Mouse (Mus musculus): ENCODE measurements around the gene Tcap.
"Not testable (repeated sequence)": the region's sequence is repeated elsewhere in the genome, so short reads cannot be mapped to it uniquely, and the experiment has no call there.

Tcap gene

DNA sequence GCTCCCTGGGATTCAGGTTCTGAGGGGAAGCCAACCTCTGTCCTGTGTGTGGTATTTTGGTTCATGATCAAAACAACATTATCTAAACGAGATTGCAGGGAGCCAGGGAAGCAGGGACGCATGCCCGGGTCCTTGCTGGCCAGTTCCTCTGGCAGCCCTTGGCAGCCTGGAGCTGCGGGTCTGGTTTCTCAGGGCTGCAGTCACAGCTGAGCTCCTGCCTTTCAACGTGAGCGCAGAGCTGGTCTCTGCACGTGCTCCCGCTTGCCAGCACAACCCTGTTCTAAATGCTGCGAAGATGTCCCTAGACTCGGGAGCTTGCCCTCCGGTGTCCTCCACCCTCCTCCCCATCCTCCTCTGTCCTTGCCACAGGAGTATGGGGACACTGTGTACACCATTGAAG, 5.8 kb upstream of the Tcap start:
- no peak for ATAC-seq (ENCODE audit: insufficient number of reproducible peaks, low FRiP score, low TSS enrichment)

DNA sequence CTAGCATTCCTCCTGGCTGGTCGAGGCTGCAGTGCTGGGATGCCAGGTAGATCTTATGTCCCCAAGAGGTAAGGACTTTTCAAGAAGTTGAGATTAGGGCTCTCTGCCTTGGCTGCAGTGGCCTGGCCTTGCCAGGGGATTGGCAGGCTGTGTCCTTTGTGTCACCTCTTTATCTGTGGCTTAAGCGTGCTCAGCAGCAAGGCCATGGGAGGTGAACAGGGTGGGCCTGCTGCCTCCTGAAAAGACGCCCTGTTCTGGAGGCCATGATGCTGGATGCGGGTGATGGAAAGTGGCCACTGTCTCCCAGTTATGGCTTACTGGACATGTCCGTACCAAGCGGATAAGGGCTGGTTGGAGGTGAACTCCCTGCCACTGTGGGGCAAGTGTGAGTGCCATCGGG, 4.2 kb upstream of the Tcap start:
- no peak for ATAC-seq (ENCODE audit: insufficient number of reproducible peaks, low FRiP score, low TSS enrichment)

- ATAC-seq (ENCODE audit: insufficient number of reproducible peaks, low FRiP score, low TSS enrichment), result no peak
Observed at GRCm38 (mm10) chr11:98380106-98380505, 3.5 kb upstream of the Tcap start.

DNA sequence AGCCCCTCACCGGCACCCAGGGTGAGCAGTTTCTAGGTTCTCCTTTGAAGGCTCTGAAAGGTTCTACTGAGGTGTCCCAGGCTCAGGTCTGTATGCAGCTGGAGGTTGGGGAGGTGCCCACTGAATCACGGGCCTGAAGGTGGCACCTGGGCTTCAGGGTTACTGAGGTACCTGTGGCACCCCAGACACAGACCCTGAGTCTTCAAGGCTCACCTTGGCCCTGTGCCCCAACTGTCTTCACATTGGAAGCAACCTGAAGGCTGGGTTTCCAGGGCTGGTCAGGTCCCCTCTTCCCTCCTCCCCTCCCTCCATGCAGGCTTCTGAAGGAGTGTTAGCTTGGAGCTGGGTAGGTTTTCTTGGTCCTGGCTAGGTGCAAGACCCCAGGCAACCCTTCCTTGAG, 2.0 kb upstream of the Tcap start:
- ATAC-seq (ENCODE audit: insufficient number of reproducible peaks, low FRiP score, low TSS enrichment), result no peak

DNA sequence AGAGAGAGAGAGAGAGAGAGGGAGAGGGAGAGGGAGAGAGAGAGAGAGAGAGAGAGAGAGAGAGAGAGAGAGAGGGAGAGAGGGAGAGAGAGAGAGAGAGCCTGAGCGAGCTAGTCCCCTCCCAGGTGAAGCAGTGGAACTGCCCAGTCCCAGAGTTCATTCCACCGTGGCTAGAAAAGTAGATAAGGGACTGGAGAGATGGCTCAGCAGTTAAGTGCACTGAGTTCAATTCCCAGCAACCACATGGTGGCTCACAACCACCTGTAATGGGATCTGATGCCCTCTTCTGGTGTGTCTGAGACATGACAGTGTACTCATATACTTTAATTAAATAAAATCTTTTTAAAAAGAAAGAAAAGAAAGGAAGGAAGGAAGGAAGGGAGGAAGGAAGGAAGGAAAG, 1.2 kb upstream of the Tcap start:
- not testable (repeated sequence) for ATAC-seq (ENCODE audit: insufficient number of reproducible peaks, low FRiP score, low TSS enrichment)

DNA sequence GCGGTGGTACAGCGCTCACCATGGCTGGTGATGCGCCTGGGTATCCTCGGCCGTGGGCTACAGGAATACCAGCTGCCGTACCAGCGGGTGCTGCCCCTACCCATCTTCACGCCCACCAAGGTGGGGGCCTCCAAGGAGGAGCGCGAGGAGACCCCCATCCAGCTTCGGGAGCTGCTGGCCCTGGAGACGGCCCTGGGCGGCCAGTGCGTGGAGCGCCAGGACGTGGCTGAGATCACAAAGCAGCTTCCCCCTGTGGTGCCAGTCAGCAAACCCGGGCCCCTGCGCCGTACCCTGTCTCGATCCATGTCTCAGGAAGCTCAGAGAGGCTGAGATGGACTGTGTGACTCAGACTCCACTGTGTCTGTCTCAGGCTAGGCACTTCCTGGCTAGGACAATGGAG, 605 bp downstream of the Tcap start:
- no peak for ATAC-seq (ENCODE audit: insufficient number of reproducible peaks, low FRiP score, low TSS enrichment)

DNA sequence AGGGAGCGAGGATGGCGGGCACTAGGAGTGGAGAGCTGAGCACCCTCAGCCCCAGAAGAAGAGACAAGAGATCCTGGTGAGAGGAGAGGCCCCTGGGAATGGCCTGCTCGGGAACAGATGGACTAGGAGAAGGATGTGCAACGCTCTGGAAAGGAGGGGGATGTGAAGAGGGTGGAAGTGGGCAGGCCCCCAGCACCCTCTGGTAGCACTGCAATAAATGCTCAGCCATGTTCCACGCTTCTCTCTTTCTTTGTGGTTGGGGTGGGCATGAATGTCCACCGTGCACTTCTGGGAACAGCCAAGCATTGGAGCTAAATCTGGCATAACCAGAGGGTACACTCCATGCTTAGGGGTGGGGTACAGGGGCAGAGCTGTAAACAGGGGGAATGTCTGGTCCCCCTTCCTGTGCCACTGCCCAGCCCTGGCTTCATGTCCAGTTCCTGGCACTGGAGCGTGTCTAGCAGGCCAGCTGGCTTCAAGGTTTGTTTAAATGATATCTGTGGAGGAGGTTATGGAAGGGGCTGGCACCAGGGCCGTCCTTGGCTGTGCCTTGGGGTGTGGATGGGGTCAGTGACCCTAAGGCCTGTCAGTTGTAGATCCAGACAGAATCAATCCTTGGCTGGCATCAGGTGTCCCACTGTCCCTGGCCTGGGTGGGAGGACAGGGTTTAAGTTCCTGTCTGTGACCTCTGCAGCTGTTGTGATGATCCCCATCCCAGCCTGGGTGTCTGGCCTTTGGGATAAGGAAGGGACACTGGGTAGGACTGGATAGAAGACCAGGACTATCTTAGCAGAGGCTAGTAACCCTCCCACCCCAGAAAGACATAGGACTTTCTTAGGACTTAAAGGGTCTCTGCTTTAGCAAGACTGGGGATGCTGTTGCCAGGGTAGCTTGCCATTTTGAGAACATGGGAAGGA, 1.4 kb downstream of the Tcap start:
- ATAC-seq (ENCODE audit: insufficient number of reproducible peaks, low FRiP score, low TSS enrichment), result no peak

- ATAC-seq (ENCODE audit: insufficient number of reproducible peaks, low FRiP score, low TSS enrichment), result no peak
Observed at GRCm38 (mm10) chr11:98385638-98386585, 2.3 kb downstream of the Tcap start, which contains the start of gene Pnmt. Gene Pnmt (plus strand): TSS chr11:98386450.

GRCm38 (mm10) chr11:98386596-98386995, 3.0 kb downstream of the Tcap start:
- ATAC-seq (ENCODE audit: insufficient number of reproducible peaks, low FRiP score, low TSS enrichment), result no peak

DNA sequence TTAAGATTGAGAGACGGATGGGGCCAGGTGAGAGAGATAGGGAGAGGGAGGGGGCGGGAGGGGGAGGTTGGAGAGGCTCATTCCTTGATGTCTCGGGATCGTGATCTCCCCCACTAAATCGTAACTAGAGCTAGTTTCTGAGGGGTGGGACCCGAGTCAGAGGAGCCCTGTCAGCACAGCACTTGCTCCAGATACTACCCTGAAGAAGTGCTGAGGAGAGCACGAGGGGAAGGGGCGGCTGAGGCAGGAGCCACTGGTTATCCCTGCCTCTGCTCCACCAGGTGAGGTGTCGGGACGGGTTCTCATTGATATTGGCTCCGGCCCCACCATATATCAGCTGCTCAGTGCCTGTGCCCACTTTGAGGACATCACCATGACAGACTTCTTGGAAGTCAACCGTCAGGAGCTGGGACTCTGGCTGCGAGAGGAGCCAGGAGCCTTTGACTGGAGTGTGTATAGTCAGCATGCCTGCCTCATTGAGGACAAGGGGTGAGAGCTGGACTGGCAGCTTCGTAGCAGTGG, 3.5 kb downstream of the Tcap start:
- no peak for ATAC-seq (ENCODE audit: insufficient number of reproducible peaks, low FRiP score, low TSS enrichment)

DNA sequence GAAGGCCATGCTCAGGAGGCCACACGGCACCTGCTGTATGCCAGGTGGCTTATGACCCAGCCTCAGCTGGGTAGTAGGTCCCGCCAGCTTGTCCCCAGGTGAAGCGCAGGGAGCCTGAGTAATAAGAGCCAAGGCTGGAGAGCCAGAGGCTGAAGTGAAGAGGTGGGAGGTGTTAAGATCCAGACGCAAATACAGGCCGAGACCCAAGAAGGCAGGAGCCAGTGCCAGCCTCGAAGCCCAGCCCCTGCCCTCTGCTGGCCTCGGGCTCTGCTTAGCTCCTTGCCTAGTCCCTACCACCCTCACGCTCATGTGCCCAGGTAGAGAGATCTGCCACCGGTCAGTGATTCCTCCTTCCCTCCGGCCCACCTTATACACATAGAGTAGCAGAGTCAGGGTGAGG, 4.7 kb downstream of the Tcap start:
- ATAC-seq (ENCODE audit: insufficient number of reproducible peaks, low FRiP score, low TSS enrichment), result no peak

GRCm38 (mm10) chr11:98389221-98389780, 5.7 kb downstream of the Tcap start:
- no peak for ATAC-seq (ENCODE audit: insufficient number of reproducible peaks, low FRiP score, low TSS enrichment)

DNA sequence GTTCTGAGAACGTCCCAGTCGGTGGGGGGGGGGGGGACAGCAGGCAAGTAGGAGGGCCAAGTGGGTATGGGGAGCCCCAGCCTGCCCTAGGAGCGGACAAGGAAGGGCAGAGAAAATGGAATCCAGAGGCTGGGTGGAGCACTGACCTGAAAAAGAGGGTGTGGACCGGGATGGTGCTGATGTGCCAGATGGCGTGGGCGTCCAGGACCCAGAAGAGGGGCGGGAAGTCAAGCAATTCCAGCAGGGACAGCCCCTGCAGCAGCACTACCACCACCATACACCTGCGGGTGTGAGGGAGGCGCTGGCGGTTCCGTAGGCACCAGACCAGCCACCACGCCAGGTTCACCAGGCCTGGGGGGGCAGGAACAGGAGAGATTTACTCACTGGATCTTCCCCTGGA, 6.5 kb downstream of the Tcap start:
- no peak for ATAC-seq (ENCODE audit: insufficient number of reproducible peaks, low FRiP score, low TSS enrichment)

GRCm38 (mm10) chr11:98392034-98392433, 8.4 kb downstream of the Tcap start:
- no peak for ATAC-seq (ENCODE audit: insufficient number of reproducible peaks, low FRiP score, low TSS enrichment)

GRCm38 (mm10) chr11:98392645-98393044, 9.0 kb downstream of the Tcap start:
- ATAC-seq (ENCODE audit: insufficient number of reproducible peaks, low FRiP score, low TSS enrichment), result no peak

- ATAC-seq (ENCODE audit: insufficient number of reproducible peaks, low FRiP score, low TSS enrichment), result no peak
Observed at GRCm38 (mm10) chr11:98393317-98393716, 9.7 kb downstream of the Tcap start.

DNA sequence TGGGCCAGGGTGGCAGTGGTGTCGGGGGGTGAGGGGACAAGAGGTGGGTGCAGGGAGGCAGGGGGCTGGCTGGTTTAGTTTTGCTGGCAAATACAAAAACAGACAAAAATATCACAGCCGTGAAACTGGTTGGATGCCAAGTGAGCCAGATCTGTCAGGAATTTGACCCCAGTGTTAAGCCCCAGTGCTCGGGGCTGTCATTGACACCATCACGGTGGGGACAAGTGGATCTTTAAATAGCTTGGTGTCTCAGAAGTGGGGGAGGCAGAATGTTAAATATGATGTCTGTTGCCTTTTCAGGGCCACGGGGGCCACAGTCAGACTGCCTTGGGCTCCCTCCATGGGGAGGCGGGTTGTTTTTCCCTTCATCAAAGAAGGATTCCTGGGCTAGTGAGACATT, 10.7 kb downstream of the Tcap start:
- no peak for ATAC-seq (ENCODE audit: insufficient number of reproducible peaks, low FRiP score, low TSS enrichment)

DNA sequence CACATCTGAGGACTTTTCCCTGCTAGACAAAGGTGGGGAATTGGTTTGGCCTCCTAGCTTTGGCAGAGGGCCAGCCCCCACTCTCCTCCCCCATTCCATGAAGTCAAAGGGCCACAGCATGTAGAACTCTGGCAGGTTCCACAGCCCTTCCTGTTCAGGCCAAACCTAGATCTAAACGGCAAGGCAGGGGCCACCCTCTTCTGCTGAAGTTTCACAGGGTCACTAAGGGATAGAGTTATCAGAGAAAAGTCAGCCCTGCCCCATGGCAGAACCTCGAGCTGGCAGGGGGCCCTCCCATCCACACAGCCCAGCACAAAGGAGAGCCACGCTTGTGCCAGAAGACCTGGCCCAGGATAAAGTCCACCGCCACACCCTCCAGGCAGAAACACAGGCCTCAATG, 11.4 kb downstream of the Tcap start:
- ATAC-seq (ENCODE audit: insufficient number of reproducible peaks, low FRiP score, low TSS enrichment), result no peak

GRCm38 (mm10) chr11:98397946-98398345, 14.3 kb downstream of the Tcap start:
- ATAC-seq (ENCODE audit: insufficient number of reproducible peaks, low FRiP score, low TSS enrichment), result no peak

- peak; percentile 85 for ATAC-seq (ENCODE audit: insufficient number of reproducible peaks, low FRiP score, low TSS enrichment)
Observed at GRCm38 (mm10) chr11:98400161-98400726, 16.6 kb downstream of the Tcap start, which contains the start of gene Pgap3. Gene Pgap3 (minus strand): TSS chr11:98400490.
